16 mouse cellular contexts compared by ENCODE assay signal in genomic region chr15:56484693-56485092, GRCm38 (mm10).
"Had no signal": no experiment of that assay in that cellular context is flagged by ENCODE, and none has a peak within 500 bp of the region (broad histone marks: within the 10 kb centered on the region; RNA-seq: fewer than 3 reads in every experiment).

No protein-coding gene starts in this region.

- DNase-seq: heart, postnatal 10 days; heart, postnatal 14 days; heart, postnatal 36 days; heart, postnatal 4 days; kidney, adult 11 months; kidney, adult 18-20 months; kidney, adult 2 months; kidney, adult 8-10 months; kidney, adult 9 months; kidney, postnatal 10 days; kidney, postnatal 14 days; kidney, postnatal 25 days; kidney, postnatal 36 days; kidney, postnatal 4 days; layer of hippocampus, adult 9-11 months; layer of hippocampus, postnatal 36 days had no signal
